Mouse (Mus musculus): Measurements from ENCODE around the gene Stk24. TPM values are rescaled to one million over a fixed set of nuclear protein-coding genes. Genes with fewer than 3 reads are reported as not detected.

Stk24 gene
- total and polyA plus RNA-seq, 2 experiments from 2014 or later: 15.0 to 18.7 TPM

GRCm38 (mm10) chr14:121346654-121347053 lies 33.2 kb downstream of the Stk24 start:
- peaks cover 19% of the 10 kb centered on the region for H3K4me1 ChIP-seq (ENCODE audit: insufficient read depth, low read length)
- WGBS: 50% methylated on average over 4 of the region's 4 CpGs

GRCm38 (mm10) chr14:121346053-121346452 lies 33.8 kb downstream of the Stk24 start:
- DNase-seq (ENCODE audit: low spot score): no peak
- ATAC-seq: no peak
- Histone ChIP-seq H3K27ac (no peak overlapping the region), H3K4me3 (ENCODE audit: low read length) (no peak overlapping the region), H3K36me3 (ENCODE audit: insufficient read depth, low read length) (no peaks in the 10 kb centered on the region), H3K4me2 (ENCODE audit: low read depth, low read length) (no peak overlapping the region), H3K9ac (replicated peaks; ENCODE audit: low read length) (no peak overlapping the region), H3K4me1 (ENCODE audit: insufficient read depth, low read length) (peaks cover 18% of the 10 kb centered on the region), H3K9me3 (ENCODE audit: low read length) (no peaks in the 10 kb centered on the region), H3K27me3 (ENCODE audit: insufficient read depth, low read length) (no peaks in the 10 kb centered on the region)
- peak; percentile 63 for TF ChIP-seq CTCF (IDR thresholded peaks at IDR 0.05; ENCODE audit: low read depth)
- 83% methylated on average over 4 of the region's 4 CpGs for WGBS

More at GRCm38 (mm10) chr14:121346654-121347053, 33.2 kb downstream of the Stk24 start:
- no peaks in the 10 kb centered on the region for H3K27me3 ChIP-seq (ENCODE audit: insufficient read depth, low read length)
- H3K9ac ChIP-seq (replicated peaks; ENCODE audit: low read length): no peak overlapping the region
- H3K27ac ChIP-seq: no peak overlapping the region
- ATAC-seq (no peak), DNase-seq (ENCODE audit: low spot score) (no peak)
- H3K4me3 ChIP-seq (ENCODE audit: low read length): no peak overlapping the region
- no peak overlapping the region for H3K4me2 ChIP-seq (ENCODE audit: low read depth, low read length)
- no peak for TF ChIP-seq CTCF (IDR thresholded peaks at IDR 0.05; ENCODE audit: low read depth)
- no peaks in the 10 kb centered on the region for H3K36me3 ChIP-seq (ENCODE audit: insufficient read depth, low read length)
- no peaks in the 10 kb centered on the region for H3K9me3 ChIP-seq (ENCODE audit: low read length)

GRCm38 (mm10) chr14:121344928-121345327 lies 34.9 kb downstream of the Stk24 start:
- Histone ChIP-seq H3K4me2 (ENCODE audit: low read depth, low read length) (no peak overlapping the region), H3K4me1 (ENCODE audit: insufficient read depth, low read length) (peaks cover 18% of the 10 kb centered on the region), H3K27ac (no peak overlapping the region), H3K27me3 (ENCODE audit: insufficient read depth, low read length) (no peaks in the 10 kb centered on the region), H3K36me3 (ENCODE audit: insufficient read depth, low read length) (no peaks in the 10 kb centered on the region), H3K9me3 (ENCODE audit: low read length) (no peaks in the 10 kb centered on the region), H3K4me3 (ENCODE audit: low read length) (no peak overlapping the region), H3K9ac (replicated peaks; ENCODE audit: low read length) (no peak overlapping the region)
- 73% methylated on average over 5 of the region's 5 CpGs for WGBS
- no peak for TF ChIP-seq CTCF (IDR thresholded peaks at IDR 0.05; ENCODE audit: low read depth)
- DNase-seq (ENCODE audit: low spot score) (no peak), ATAC-seq (no peak)

GRCm38 (mm10) chr14:121342885-121343284 lies 36.9 kb downstream of the Stk24 start:
- WGBS: 64% methylated on average over 3 of the region's 3 CpGs
- Histone ChIP-seq H3K36me3 (ENCODE audit: insufficient read depth, low read length) (no peaks in the 10 kb centered on the region), H3K4me1 (ENCODE audit: insufficient read depth, low read length) (peaks cover 14% of the 10 kb centered on the region), H3K27ac (no peak overlapping the region), H3K27me3 (ENCODE audit: insufficient read depth, low read length) (no peaks in the 10 kb centered on the region), H3K4me3 (ENCODE audit: low read length) (no peak overlapping the region), H3K9ac (replicated peaks; ENCODE audit: low read length) (no peak overlapping the region), H3K9me3 (ENCODE audit: low read length) (no peaks in the 10 kb centered on the region), H3K4me2 (ENCODE audit: low read depth, low read length) (no peak overlapping the region)
- DNase-seq (ENCODE audit: low spot score): no peak
- TF ChIP-seq CTCF (IDR thresholded peaks at IDR 0.05; ENCODE audit: low read depth): no peak
- peak; percentile 41; the same call in 1 of the 2 replicates for ATAC-seq

- Histone ChIP-seq H3K36me3 (ENCODE audit: insufficient read depth, low read length) (peaks cover 7% of the 10 kb centered on the region), H3K9me3 (ENCODE audit: low read length) (no peaks in the 10 kb centered on the region), H3K27ac (no peak overlapping the region), H3K4me3 (ENCODE audit: low read length) (no peak overlapping the region), H3K27me3 (ENCODE audit: insufficient read depth, low read length) (no peaks in the 10 kb centered on the region), H3K9ac (replicated peaks; ENCODE audit: low read length) (no peak overlapping the region), H3K4me1 (ENCODE audit: insufficient read depth, low read length) (0 out of 2 replicates have a peak, but pooled peaks cover 6% of the 10 kb centered on the region), H3K4me2 (ENCODE audit: low read depth, low read length) (no peak overlapping the region)
- DNase-seq (ENCODE audit: low spot score) (no peak), ATAC-seq (no peak)
- no peak for TF ChIP-seq CTCF (IDR thresholded peaks at IDR 0.05; ENCODE audit: low read depth)
- 80% methylated on average over 8 of the region's 8 CpGs for WGBS
These were observed 39.8 kb downstream of the Stk24 start for GRCm38 (mm10) chr14:121339951-121340401.

- H3K4me3 ChIP-seq (ENCODE audit: low read length): no peak overlapping the region
- ATAC-seq: 0 out of 2 replicates have a peak, but pooled peaks have one; percentile 54
- WGBS: 67% methylated on average over 18 of the region's 18 CpGs
- H3K9ac ChIP-seq (replicated peaks; ENCODE audit: low read length): no peak overlapping the region
- no peak for TF ChIP-seq CTCF (IDR thresholded peaks at IDR 0.05; ENCODE audit: low read depth)
- no peaks in the 10 kb centered on the region for H3K9me3 ChIP-seq (ENCODE audit: low read length)
- no peak overlapping the region for H3K27ac ChIP-seq
- H3K36me3 ChIP-seq (ENCODE audit: insufficient read depth, low read length): peaks cover 7% of the 10 kb centered on the region
- no peak for DNase-seq (ENCODE audit: low spot score)
- no peak overlapping the region for H3K4me2 ChIP-seq (ENCODE audit: low read depth, low read length)
- no peaks in the 10 kb centered on the region for H3K27me3 ChIP-seq (ENCODE audit: insufficient read depth, low read length)
- H3K4me1 ChIP-seq (ENCODE audit: insufficient read depth, low read length): 0 out of 2 replicates have a peak, but pooled peaks cover 6% of the 10 kb centered on the region
These were observed 40.8 kb downstream of the Stk24 start for GRCm38 (mm10) chr14:121338819-121339573.

- Histone ChIP-seq H3K4me3 (ENCODE audit: low read length) (no peak overlapping the region), H3K4me2 (ENCODE audit: low read depth, low read length) (no peak overlapping the region), H3K27ac (no peak overlapping the region), H3K9me3 (ENCODE audit: low read length) (no peaks in the 10 kb centered on the region), H3K9ac (replicated peaks; ENCODE audit: low read length) (no peak overlapping the region), H3K36me3 (ENCODE audit: insufficient read depth, low read length) (no peaks in the 10 kb centered on the region), H3K27me3 (ENCODE audit: insufficient read depth, low read length) (no peaks in the 10 kb centered on the region), H3K4me1 (ENCODE audit: insufficient read depth, low read length) (peaks cover 5% of the 10 kb centered on the region; the same call in 1 of the 2 replicates)
- WGBS: 82% methylated on average over 3 of the region's 3 CpGs
- ATAC-seq: no peak
- no peak for DNase-seq (ENCODE audit: low spot score)
- TF ChIP-seq CTCF (IDR thresholded peaks at IDR 0.05; ENCODE audit: low read depth): no peak
These were observed 49.8 kb downstream of the Stk24 start for GRCm38 (mm10) chr14:121330090-121330408.

All from hindbrain, postnatal 0 days (tissue).